Mouse (Mus musculus) ES-Bruce4 (cell line): ENCODE data around the gene Uevld.

Source experiments
- CTCF ChIP-seq: IDR thresholded peaks from one replicate; pipeline ENCODE4 v1.8.1; 2011; ENCODE audit warnings: low read depth, low read length
- POLR2A ChIP-seq: IDR thresholded peaks from one replicate; pipeline ENCODE4 v1.8.1; 2011; ENCODE audit warnings: low read length; ENCODE audit not compliant: insufficient read depth

DNA sequence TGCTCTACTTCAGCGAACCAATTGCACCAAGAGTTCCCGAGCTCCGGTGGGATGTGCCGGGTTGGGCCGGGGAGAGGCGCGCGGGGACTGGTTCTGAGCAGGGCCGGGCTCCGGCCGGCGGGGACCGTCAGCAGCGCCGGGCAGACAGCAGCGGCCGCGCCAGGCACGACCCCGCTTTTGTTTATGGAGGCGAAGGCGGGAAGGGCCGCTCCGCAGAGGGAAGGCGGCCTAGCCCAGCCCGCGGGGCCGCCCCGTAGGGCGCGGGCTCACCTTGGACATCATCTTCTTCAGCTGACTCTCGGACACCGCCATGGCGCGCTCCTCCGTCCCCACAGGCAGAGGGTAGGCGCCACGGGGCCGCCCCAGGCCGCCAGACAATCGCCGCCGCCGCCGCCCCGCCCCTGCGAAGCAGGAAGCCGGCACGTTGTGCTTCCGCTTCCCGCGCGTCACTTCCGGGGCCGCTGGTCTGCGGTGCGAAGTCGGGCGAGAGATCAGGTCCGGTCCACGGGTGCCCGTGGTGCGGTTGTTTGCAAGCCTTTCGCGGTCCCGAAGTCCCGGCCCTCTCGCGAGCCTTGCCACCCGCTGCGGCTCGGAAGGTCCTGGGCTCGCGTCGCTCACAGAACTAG is 38.7 kb downstream of the Uevld start, which contains the start of gene Tsg101:
- TF ChIP-seq CTCF = no peak
- peak; percentile 84 for TF ChIP-seq POLR2A
